Mouse (Mus musculus) forelimb bud, embryonic 11.5 days (tissue): ENCODE data around the gene Ppip5k1.
A peak's percentile ranks its signal among the peaks of the same experiment; 100 is the strongest.

Source experiments
- DNase-seq: peaks from one replicate; pipeline ENCODE4 v3.0.0-alpha.2; 2012; ENCODE audit warnings: low read depth, low spot score

Gene Ppip5k1

GRCm38 (mm10) chr2:121299471-121299870 lies 55.7 kb downstream of the Ppip5k1 start:
- no peak for DNase-seq

- no peak for DNase-seq
Observed at GRCm38 (mm10) chr2:121298131-121298530, 57.1 kb downstream of the Ppip5k1 start.

GRCm38 (mm10) chr2:121297701-121298100 lies 57.5 kb downstream of the Ppip5k1 start:
- DNase-seq = no peak

- DNase-seq = no peak
Observed at GRCm38 (mm10) chr2:121296754-121297231, 58.4 kb downstream of the Ppip5k1 start.

GRCm38 (mm10) chr2:121295608-121296571 lies 59.3 kb downstream of the Ppip5k1 start:
- DNase-seq = no peak

- no peak for DNase-seq
Observed at GRCm38 (mm10) chr2:121294753-121295607, 60.2 kb downstream of the Ppip5k1 start.

- DNase-seq = no peak
Observed at GRCm38 (mm10) chr2:121294182-121294581, 61.0 kb downstream of the Ppip5k1 start.

- no peak for DNase-seq
Observed at GRCm38 (mm10) chr2:121292316-121293013, 62.7 kb downstream of the Ppip5k1 start.

GRCm38 (mm10) chr2:121289730-121290540 lies 65.3 kb downstream of the Ppip5k1 start:
- no peak for DNase-seq

GRCm38 (mm10) chr2:121288901-121289729 lies 66.1 kb downstream of the Ppip5k1 start, which contains the start of gene Map1a:
Gene Map1a, plus strand, starts transcription at chr2:121289600.
- DNase-seq = peak; percentile 96

- no peak for DNase-seq
Observed at GRCm38 (mm10) chr2:121287850-121288249, 67.3 kb downstream of the Ppip5k1 start.

- DNase-seq = no peak
Observed at GRCm38 (mm10) chr2:121271928-121272516, 83.2 kb downstream of the Ppip5k1 start.

GRCm38 (mm10) chr2:121271236-121271927 lies 83.8 kb downstream of the Ppip5k1 start, which contains the start of gene Trp53bp1:
Gene Trp53bp1, minus strand, starts transcription at chr2:121271407.
- DNase-seq = peak; percentile 95

GRCm38 (mm10) chr2:121270521-121271235 lies 84.5 kb downstream of the Ppip5k1 start:
- DNase-seq = peak; percentile 48

GRCm38 (mm10) chr2:121268446-121268845 lies 86.8 kb downstream of the Ppip5k1 start:
- no peak for DNase-seq
